In the genomic region with DNA sequence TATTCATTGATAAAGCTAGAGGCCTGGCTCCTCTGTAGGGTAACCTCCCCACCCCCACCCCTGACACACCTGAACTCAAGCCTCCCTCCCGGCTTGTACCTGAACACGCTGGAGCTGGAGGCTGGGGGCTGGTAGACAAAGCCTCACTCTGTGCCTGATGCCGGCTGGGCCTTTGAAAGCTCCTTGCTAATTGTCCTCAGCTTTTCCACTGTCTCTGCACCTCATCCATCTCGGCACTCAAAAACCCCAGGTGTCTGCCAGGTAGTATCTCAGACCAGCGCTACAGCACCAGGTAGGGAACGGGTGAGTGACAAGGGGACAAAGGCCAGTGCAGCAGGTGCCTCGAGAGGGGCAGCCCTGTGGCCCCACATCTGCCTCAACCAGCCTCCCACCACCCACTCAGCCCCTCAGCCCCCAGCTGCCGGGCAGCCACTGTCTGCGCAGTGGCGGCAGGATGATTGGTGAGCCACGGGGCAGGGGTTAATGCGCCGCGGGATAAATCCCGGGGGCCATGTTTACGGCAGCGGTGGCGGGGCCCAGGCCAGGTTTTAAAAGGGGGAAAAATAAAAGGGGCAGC, we compare ENCODE assay signal across 11 mouse cellular contexts. TPM values are rescaled to one million over a fixed set of nuclear protein-coding genes. Genes with fewer than 3 reads are reported as not detected.
DNase-seq lines count a peak whose midpoint lies in the region; ATAC-seq and TF ChIP-seq lines count a peak whose summit lies in the region.
"Had no signal": no experiment of that assay in that cellular context is flagged by ENCODE, and none has a peak within 500 bp of the region (broad histone marks: within the 10 kb centered on the region; RNA-seq: fewer than 3 reads in every experiment).

No protein-coding gene starts in this region.

- peak overlapping the region; percentile 19 for H3K4me2 ChIP-seq in hindbrain, embryonic 11.5 days (replicated peaks; ENCODE audit: low read depth, low read length)
- H3K4me2 ChIP-seq in hindbrain, postnatal 0 days (ENCODE audit: low read depth, low read length) = no peak overlapping the region
- peak overlapping the region; percentile 28 for H3K4me2 ChIP-seq in intestine, embryonic 15.5 days (replicated peaks)
- H3K4me2 ChIP-seq in midbrain, embryonic 16.5 days (ENCODE audit: low read length) = no peak overlapping the region

- 4% methylated on average over 18 of the region's 18 CpGs for WGBS in hindbrain, embryonic 11.5 days
- 14% methylated on average over 18 of the region's 18 CpGs for WGBS in hindbrain, postnatal 0 days
- 11% methylated on average over 18 of the region's 18 CpGs for WGBS in intestine, embryonic 15.5 days
- 5% methylated on average over 18 of the region's 18 CpGs for WGBS in midbrain, embryonic 16.5 days

- peaks cover 16% of the 10 kb centered on the region for H3K4me1 ChIP-seq in hindbrain, embryonic 11.5 days (replicated peaks; ENCODE audit: control insufficient read depth, insufficient read depth, low read length)
- H3K4me1 ChIP-seq in hindbrain, postnatal 0 days (ENCODE audit: insufficient read depth, low read length) = peaks cover 12% of the 10 kb centered on the region; the same call in 1 of the 2 replicates
- peaks cover 43% of the 10 kb centered on the region for H3K4me1 ChIP-seq in intestine, embryonic 15.5 days (replicated peaks)
- peaks cover 18% of the 10 kb centered on the region for H3K4me1 ChIP-seq in midbrain, embryonic 16.5 days (ENCODE audit: control insufficient read depth, insufficient read depth, low read length)

- peaks cover 18% of the 10 kb centered on the region for H3K27me3 ChIP-seq in hindbrain, embryonic 11.5 days (ENCODE audit: control insufficient read depth, insufficient read depth, low read length)
- H3K27me3 ChIP-seq in hindbrain, postnatal 0 days (ENCODE audit: insufficient read depth, low read length) = peaks cover 3% of the 10 kb centered on the region
- no peaks in the 10 kb centered on the region; the same call in none of the 2 replicates for H3K27me3 ChIP-seq in intestine, embryonic 15.5 days (replicated peaks)
- peaks cover 5% of the 10 kb centered on the region; the same call in 1 of the 2 replicates for H3K27me3 ChIP-seq in midbrain, embryonic 16.5 days (ENCODE audit: control insufficient read depth, insufficient read depth, low read depth, low read length)

- DNase-seq in hindbrain, embryonic 11.5 days (ENCODE audit: low spot score) = peak; percentile 66
- DNase-seq in hindbrain, postnatal 0 days (ENCODE audit: low spot score) = no peak
- DNase-seq in embryo, embryonic 11 days = peak; percentile 78
- DNase-seq in right cerebral cortex, postnatal 4 days = no peak
- no peak for DNase-seq in right cerebral cortex, postnatal 25 days
- DNase-seq in spleen, postnatal 10 days (ENCODE audit: low spot score in 2 of 2) = no peak
- DNase-seq: cerebellum, postnatal 10 days; left cerebral cortex, postnatal 4 days had no signal

- H3K9me3 ChIP-seq in hindbrain, embryonic 11.5 days (ENCODE audit: control insufficient read depth, low read length) = no peaks in the 10 kb centered on the region
- no peaks in the 10 kb centered on the region for H3K9me3 ChIP-seq in hindbrain, postnatal 0 days (ENCODE audit: low read length)
- no peaks in the 10 kb centered on the region for H3K9me3 ChIP-seq in intestine, embryonic 15.5 days
- H3K9me3 ChIP-seq in midbrain, embryonic 16.5 days (replicated peaks; ENCODE audit: control insufficient read depth, low read length, poor library complexity, severe bottlenecking) = no peaks in the 10 kb centered on the region

- peak overlapping the region; percentile 19; the same call in 1 of the 2 replicates for H3K9ac ChIP-seq in hindbrain, embryonic 11.5 days (ENCODE audit: low read depth, low read length)
- no peak overlapping the region for H3K9ac ChIP-seq in hindbrain, postnatal 0 days (replicated peaks; ENCODE audit: low read length)
- H3K9ac ChIP-seq in intestine, embryonic 15.5 days = no peak overlapping the region
- peak overlapping the region; percentile 44; the same call in 1 of the 2 replicates for H3K9ac ChIP-seq in midbrain, embryonic 16.5 days (ENCODE audit: low read depth, low read length)

- ATAC-seq in hindbrain, embryonic 11.5 days (ENCODE audit: low FRiP score) = peak; percentile 72
- ATAC-seq in hindbrain, postnatal 0 days = no peak
- peak; percentile 34 for ATAC-seq in intestine, embryonic 15.5 days
- ATAC-seq in midbrain, embryonic 16.5 days = no peak

- no peak overlapping the region for H3K4me3 ChIP-seq in hindbrain, embryonic 11.5 days (ENCODE audit: low read depth, low read length)
- H3K4me3 ChIP-seq in hindbrain, postnatal 0 days (ENCODE audit: low read length) = no peak overlapping the region
- H3K4me3 ChIP-seq in intestine, embryonic 15.5 days (replicated peaks) = no peak overlapping the region
- H3K4me3 ChIP-seq in midbrain, embryonic 16.5 days (ENCODE audit: low read depth, low read length) = no peak overlapping the region
- H3K4me3 ChIP-seq: myocyte had no signal

- no peak for TF ChIP-seq CTCF in hindbrain, postnatal 0 days (IDR thresholded peaks at IDR 0.05; ENCODE audit: low read depth)

- H3K27ac ChIP-seq in hindbrain, embryonic 11.5 days (ENCODE audit: low read depth, low read length) = peak overlapping the region; percentile 33; the same call in 1 of the 2 replicates
- H3K27ac ChIP-seq in hindbrain, postnatal 0 days = no peak overlapping the region
- H3K27ac ChIP-seq in intestine, embryonic 15.5 days = no peak overlapping the region
- H3K27ac ChIP-seq in midbrain, embryonic 16.5 days (ENCODE audit: low read length) = no peak overlapping the region

- no peaks in the 10 kb centered on the region for H3K36me3 ChIP-seq in hindbrain, embryonic 11.5 days (ENCODE audit: control insufficient read depth, insufficient read depth, low read length)
- no peaks in the 10 kb centered on the region for H3K36me3 ChIP-seq in hindbrain, postnatal 0 days (ENCODE audit: insufficient read depth, low read length)
- no peaks in the 10 kb centered on the region for H3K36me3 ChIP-seq in intestine, embryonic 15.5 days
- H3K36me3 ChIP-seq in midbrain, embryonic 16.5 days (ENCODE audit: control insufficient read depth, insufficient read depth, low read length) = no peaks in the 10 kb centered on the region

RNA-seq across cellular contexts. Expression of gene Otub1, which starts 20.3 kb away (rescaled TPM):
- 246 and 250 TPM in 2 replicates for polyA plus RNA-seq in hindbrain, embryonic 11.5 days (2014; fragmentation: Nextera tagmentation; extraction: Ambion mirVana)
- total RNA-seq in hindbrain, postnatal 0 days (2014; rRNA removed) = 216 and 233 TPM in 2 replicates
- 248 and 253 TPM in 2 replicates for polyA plus RNA-seq in hindbrain, postnatal 0 days (2015; fragmentation: Nextera tagmentation; extraction: Ambion mirVana)
- 166 and 172 TPM in 2 replicates for polyA plus RNA-seq in intestine, embryonic 15.5 days (2015; fragmentation: Nextera tagmentation; extraction: Ambion mirVana)
- 235 and 240 TPM in 2 replicates for polyA plus RNA-seq in midbrain, embryonic 16.5 days (2015; fragmentation: Nextera tagmentation; extraction: Ambion mirVana)

RNA-seq across cellular contexts. Expression of gene Cox8a, which starts 31.6 kb away (rescaled TPM):
- polyA plus RNA-seq in hindbrain, embryonic 11.5 days (2014; fragmentation: Nextera tagmentation; extraction: Ambion mirVana) = 762 and 780 TPM in 2 replicates
- 1,715 and 1,845 TPM in 2 replicates for total RNA-seq in hindbrain, postnatal 0 days (2014; rRNA removed)
- polyA plus RNA-seq in hindbrain, postnatal 0 days (2015; fragmentation: Nextera tagmentation; extraction: Ambion mirVana) = 2,044 and 2,080 TPM in 2 replicates
- polyA plus RNA-seq in intestine, embryonic 15.5 days (2015; fragmentation: Nextera tagmentation; extraction: Ambion mirVana) = 1,343 and 1,351 TPM in 2 replicates
- 837 and 884 TPM in 2 replicates for polyA plus RNA-seq in midbrain, embryonic 16.5 days (2015; fragmentation: Nextera tagmentation; extraction: Ambion mirVana)

RNA-seq across cellular contexts. Expression of gene Naa40, which starts 55.2 kb away (rescaled TPM):
- polyA plus RNA-seq in hindbrain, embryonic 11.5 days (2014; fragmentation: Nextera tagmentation; extraction: Ambion mirVana) = 79.9 and 87.6 TPM in 2 replicates
- 56.5 and 59.7 TPM in 2 replicates for total RNA-seq in hindbrain, postnatal 0 days (2014; rRNA removed)
- 42.7 and 42.8 TPM in 2 replicates for polyA plus RNA-seq in hindbrain, postnatal 0 days (2015; fragmentation: Nextera tagmentation; extraction: Ambion mirVana)
- 49.8 and 52.9 TPM in 2 replicates for polyA plus RNA-seq in intestine, embryonic 15.5 days (2015; fragmentation: Nextera tagmentation; extraction: Ambion mirVana)
- polyA plus RNA-seq in midbrain, embryonic 16.5 days (2015; fragmentation: Nextera tagmentation; extraction: Ambion mirVana) = 68.1 and 69.6 TPM in 2 replicates

Comparison
In these comparisons a context has a peak if more than half of its experiments do, and no peak if none do; other contexts are left out.
1. ATAC-seq: peak in hindbrain, embryonic 11.5 days (single experiment) and intestine, embryonic 15.5 days (single experiment); none in hindbrain, postnatal 0 days (single experiment) and midbrain, embryonic 16.5 days (single experiment).
2. DNase-seq: peak in hindbrain, embryonic 11.5 days (single experiment) and embryo, embryonic 11 days (single experiment); none in hindbrain, postnatal 0 days (single experiment), right cerebral cortex, postnatal 4 days (single experiment), right cerebral cortex, postnatal 25 days (single experiment) and spleen, postnatal 10 days (0 of 2).
3. H3K4me2 ChIP-seq: peak in hindbrain, embryonic 11.5 days (single experiment) and intestine, embryonic 15.5 days (single experiment); none in hindbrain, postnatal 0 days (single experiment) and midbrain, embryonic 16.5 days (single experiment).
4. H3K9ac ChIP-seq: peak in hindbrain, embryonic 11.5 days (single experiment) and midbrain, embryonic 16.5 days (single experiment); none in hindbrain, postnatal 0 days (single experiment) and intestine, embryonic 15.5 days (single experiment).